Mouse (Mus musculus) layer of hippocampus, postnatal 25 days (tissue): ENCODE results near the gene Cdh3. TPM values are rescaled to one million over a fixed set of nuclear protein-coding genes. Genes with fewer than 3 reads are reported as not detected.

Experiments
- DNase-seq, 2 experiments: peaks; one replicate each; pipeline ENCODE4 v3.0.0; 2022; ENCODE audit warnings: mixed read lengths in 2 of 2, low spot score in 1 of 2; ENCODE audit errors: extremely low spot score in 1 of 2
- total RNA-seq, 2 experiments: library from RNA; stranded (reverse); gene quantifications; 2 replicates each; pipeline ENCODE4 v1.2.3; 2021

Cdh3 gene
- total RNA-seq = under 1 TPM in 1 of 2 experiments, not detected in 1; 0.05 TPM

DNA sequence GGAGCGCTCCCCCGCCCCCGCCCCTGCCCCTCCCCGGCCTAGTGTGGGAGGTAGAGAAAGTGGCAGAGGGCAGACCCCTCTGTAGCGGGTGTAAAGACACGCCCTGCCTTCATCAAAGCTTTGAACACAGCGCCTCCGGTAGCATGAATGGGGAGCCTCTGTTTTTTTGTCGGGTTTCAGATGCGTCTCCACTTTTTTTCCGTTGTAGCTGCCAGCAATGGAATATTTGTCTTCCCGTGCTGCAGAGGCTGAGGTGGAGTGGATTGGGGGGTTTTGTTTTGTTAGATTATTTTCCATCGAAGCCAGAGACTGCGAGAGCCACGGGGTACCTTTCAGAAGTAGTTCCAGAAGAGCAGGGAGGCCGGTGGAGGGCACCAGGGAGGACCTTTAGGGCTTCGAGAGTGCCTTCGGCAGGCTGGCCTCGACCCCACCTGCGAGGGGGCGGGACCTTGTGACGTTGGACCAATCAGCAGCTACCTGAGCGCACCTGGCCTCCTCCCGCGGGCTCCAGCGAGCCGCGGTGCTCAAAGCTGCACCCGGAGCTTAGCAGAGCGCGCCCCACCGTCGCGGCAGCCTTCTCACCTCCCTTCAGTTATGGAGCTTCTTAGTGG is at the start of gene Cdh3:
Gene Cdh3 (plus strand): TSS at position 527 of the 611 bp plus-strand sequence.
- DNase-seq = no peak

- DNase-seq = no peak
These were observed 48.6 kb upstream of the Cdh3 start for GRCm38 (mm10) chr8:106462131-106462530.

GRCm38 (mm10) chr8:106463795-106464194 is 46.9 kb upstream of the Cdh3 start:
- no peak for DNase-seq

DNA sequence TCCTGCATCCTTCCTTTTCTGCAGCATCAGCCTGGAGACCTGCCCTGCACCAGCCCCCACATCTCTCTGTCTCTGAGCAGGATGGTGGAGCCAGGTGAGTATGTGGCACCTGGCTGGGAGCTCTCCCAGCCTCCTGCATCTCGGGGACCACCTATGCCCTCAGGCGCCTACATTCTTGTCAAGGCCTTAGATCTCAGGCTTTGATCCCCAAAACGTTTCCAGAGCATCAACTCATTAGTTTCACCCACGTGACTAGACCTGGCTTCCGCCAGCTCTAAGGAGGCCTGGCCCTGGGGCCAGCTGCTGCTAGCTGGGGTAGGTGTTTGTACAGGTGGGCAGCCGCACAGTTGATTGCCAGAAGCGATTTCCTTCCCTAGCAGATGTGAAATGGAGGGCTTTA is 41.2 kb upstream of the Cdh3 start:
- DNase-seq = no peak

GRCm38 (mm10) chr8:106474001-106474400 is 36.7 kb upstream of the Cdh3 start:
- DNase-seq = no peak

DNA sequence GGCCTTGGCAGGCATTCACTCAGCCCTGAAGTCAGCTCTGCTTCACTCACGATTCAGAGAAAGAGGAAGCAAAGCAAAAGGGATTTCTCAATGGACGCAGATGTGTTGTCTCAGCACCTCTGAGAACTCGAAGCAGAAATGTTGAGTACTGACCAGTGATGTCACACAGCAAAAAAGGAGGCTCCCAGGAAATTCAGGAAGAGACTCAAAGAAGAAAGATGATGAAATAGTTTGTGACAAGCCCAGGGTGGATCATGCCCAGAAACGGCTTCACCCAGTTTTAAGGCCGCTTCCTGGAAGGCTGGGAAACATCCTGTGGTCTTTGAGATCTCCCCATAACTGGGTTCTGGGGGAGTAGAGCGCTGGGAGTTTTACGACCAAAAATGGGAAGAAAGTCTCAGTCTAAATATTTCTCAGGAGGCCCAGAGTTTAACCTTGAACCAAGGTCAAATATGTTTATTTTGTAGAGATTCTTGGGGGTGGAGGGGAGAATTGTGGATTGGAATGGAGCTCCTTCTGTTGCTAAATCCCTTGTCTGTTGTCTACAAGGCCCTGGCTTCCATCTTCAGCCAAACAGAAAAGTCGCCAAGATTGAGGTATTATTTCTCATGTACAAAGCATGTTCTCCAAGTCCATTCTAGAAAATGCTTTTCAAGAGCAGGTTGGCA is 10.5 kb upstream of the Cdh3 start, which contains the start of gene 6030452D12Rik:
Gene 6030452D12Rik (plus strand): TSS at position 505 of the 668 bp plus-strand sequence.
- no peak for DNase-seq

- no peak for DNase-seq
These were observed 6.5 kb upstream of the Cdh3 start for GRCm38 (mm10) chr8:106504241-106504640.

- no peak for DNase-seq
These were observed 5.2 kb upstream of the Cdh3 start for GRCm38 (mm10) chr8:106505328-106505965.

DNA sequence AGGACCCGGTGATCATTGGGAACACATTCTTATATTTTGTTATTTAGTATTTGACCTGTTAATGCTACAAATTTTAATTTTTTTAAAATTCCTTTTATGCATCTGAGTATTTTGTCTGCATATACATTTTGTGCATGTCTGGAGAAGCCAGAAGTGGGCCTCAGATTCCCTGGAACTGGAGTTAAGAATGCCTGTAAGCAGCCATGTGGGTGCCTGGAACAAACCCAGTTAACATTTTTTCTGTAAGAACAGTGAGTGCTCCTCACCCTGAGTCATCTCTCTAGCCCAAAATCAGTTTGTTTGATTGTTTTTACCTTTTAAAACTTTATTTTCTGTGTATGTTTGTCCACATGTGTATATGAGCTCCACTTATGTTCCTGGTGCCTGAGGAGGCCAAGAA is 4.6 kb upstream of the Cdh3 start:
- DNase-seq = no peak

DNA sequence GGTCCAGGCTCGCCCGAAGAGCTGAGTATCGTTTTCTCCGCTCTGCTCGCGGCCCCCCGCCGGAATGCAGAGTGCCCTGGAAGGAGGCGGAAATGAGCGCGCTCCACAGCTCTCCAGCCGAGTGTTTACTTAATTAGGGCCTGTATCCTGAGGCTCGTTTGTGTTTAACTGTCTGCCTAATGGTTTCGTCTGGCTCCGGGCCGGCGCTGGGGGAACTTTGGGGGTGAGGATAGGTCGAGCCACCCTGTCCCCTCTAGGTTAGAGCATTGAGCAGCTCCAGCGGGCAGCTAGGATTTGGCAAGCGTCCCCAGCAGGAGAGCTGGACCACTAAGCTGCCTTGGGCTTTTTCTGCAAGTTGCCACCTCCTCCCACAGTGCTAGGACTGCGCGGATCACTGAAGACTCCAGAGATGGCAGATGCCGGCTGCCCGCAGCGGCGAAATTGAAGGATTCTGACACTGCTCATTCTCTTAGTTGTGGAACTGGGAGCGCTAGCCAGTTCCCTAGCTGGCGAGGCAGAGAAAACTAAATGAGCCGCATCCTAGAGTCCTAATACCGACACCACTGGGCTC is 2.8 kb upstream of the Cdh3 start:
- peak in 1 of 2 experiments; percentile 9 for DNase-seq

DNA sequence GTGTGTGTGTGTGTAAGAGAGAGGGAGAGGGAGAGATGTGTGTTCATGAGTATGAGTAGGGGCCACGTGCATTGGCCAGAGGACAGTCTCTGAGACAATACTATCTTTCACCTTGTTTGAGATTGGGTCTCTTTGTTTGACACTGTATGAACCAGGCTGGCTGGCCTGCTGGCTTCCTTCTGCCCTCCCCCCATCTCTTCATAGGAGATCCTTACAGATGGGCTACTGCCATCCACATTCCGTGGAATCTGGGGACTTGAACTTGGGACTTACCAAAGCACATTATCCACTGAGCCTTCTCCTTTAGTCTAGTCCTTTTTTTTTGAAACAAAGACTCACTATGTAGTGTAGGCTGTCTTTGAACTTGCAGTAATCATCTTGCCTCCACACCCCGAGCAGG is 2.2 kb upstream of the Cdh3 start:
- no peak for DNase-seq

DNA sequence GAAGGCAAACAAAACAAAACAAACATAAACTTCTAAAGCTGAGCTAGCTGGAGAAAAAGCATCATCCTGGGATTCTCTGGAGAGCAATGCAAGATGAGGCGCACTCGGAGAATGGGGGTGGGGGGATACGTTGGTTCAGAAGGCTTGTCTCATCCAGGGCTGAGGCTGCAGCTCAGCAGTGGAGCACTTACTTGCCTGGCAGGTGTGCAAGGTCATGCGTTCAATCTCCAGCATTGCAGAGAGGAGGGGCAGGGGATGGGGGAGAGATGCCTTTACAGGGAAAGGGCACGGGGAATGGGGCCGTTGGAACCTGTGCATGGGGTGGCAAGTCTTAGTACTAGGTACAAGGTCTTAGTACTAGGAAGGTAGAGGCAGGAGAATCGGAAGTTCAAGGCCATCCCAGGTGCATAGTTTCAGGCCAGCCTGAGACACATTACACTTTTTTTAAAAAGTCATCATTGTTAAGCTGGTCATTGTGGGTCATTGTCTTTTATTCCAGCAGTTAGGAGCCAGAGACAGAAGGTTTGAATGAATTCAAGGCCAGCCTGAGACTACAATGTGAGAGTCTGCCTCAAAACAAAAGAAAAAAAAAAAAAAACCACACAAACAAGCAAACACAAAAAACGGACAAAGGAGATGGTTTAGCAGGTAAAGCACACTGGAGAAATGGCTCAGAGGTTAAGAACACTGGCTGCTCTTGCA is 1.5 kb upstream of the Cdh3 start:
- DNase-seq = no peak

DNA sequence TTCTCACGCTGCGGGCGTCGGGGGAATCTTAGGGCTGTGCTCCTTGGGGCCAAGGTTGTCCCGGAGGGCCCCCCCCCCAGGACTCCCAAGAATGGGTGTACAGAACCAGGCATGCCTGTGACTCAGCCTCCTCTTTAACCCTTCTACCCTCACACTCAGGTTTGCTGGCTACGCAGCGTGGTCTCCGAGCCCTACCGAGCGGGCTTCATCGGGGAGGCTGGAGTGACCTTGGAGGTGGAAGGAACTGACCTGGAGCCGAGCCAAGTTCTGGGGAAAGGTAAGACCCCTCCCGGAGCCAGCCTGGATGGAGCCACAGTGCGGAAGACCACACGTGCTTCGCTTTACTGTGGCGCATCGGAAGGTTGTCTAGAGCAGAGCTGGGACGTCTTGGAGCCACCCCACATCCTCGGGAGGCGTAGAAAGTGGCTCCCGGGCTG is 392 bp downstream of the Cdh3 start:
- no peak for DNase-seq

- no peak for DNase-seq
These were observed 895 bp downstream of the Cdh3 start for GRCm38 (mm10) chr8:106511531-106512041.

DNA sequence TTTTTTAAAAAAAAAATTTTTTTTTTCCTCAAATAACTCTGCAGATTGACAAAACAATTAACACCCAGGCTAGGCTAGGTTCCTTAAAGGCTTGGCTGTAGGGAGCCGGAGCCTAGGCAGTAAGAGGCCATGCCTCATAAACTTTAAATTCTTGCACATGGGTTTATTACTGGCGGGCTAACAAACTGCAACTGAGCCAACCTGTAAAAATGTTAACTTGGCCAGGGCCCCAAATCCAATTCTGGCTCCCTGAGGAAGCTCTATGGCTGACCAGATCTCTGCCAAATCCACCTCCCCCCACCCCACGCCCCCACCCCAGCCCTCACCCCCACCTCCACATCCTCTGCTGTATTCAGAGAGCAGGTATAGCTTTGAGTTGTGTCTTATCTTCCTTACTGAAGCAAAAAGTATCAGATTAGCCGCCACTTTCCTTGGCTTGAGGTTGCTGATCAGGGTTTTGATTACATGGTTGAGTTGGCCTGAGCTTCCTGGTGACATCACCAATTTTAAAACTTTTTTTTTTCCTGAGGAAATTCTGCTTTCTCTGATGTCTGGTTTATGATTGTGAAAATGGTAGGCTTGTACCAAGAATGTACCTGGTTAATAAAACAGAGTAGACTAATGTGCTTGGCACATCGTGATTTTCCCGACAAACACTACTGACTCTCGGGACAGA is 1.9 kb downstream of the Cdh3 start:
- no peak for DNase-seq

DNA sequence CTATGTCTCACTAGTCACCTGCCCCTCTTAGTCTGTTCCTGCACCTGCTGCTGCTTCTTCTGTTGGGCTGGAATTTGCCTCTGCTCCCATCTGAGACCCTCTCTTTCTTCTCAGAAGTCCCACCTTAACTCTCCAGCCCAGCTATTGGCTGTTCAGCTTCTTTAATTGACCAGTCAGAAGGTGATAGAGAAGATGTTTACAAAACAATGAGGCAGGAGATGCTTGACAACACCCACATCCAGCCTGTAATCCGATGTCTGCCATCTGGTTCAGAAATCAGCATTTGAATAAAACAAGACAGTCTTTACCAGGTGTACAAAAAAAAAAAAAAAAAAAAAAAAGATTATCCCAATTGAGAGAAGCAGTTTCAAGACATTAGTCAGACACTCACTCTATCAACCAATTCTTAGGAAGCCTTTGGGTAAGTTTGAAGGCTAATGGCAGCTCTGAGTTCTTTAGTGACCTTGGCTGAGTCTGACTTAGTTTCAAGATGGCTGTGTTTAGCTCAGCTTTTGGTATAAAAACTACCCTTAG is 5.3 kb downstream of the Cdh3 start:
- DNase-seq = no peak

DNA sequence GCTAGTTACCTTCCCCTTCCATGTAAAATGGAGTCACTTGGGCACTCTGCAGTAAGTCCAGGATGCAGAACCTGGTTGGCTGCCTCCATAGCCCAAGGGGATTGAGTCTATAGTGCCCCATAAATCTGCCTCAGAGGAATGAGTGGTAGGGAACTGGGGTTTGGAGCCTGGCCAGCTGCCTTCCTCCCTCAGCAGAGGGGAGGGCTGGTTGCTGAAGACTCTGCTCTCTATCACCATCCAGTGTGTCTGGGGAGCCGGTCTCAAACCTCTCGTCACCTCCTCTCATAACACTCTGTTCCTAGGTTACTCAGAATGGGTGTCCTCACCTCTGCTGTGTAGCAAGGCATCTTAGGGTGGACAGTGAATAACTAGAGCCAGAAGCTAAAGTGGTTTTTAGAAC is 5.9 kb downstream of the Cdh3 start:
- DNase-seq = no peak

GRCm38 (mm10) chr8:106518763-106519162 is 8.1 kb downstream of the Cdh3 start:
- DNase-seq = no peak

DNA sequence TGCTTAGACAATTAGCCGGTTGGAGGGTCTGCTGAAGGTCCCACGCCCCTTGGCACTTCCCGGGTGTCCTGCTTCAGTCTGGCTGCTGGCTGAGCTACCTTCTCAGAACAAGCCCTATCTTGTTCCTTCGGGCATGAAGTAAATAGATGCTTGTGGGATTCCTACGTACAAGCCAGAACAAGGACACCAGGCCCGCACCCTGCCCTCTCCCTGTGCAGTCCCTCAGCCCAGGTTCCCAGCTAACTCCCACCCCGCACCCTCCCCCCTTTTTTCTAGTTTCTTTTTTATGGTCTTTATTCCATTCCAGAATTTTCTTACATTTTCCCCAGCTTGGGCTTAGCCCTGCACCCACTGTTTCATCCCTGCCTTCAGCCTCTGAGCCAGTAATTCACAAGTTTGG is 9.9 kb downstream of the Cdh3 start:
- DNase-seq = no peak

GRCm38 (mm10) chr8:106521845-106522244 is 11.2 kb downstream of the Cdh3 start:
- no peak for DNase-seq
